Mouse (Mus musculus) limb, embryonic 12.5 days (tissue): ENCODE data around the gene Tyrp1. TPM values are rescaled to one million over a fixed set of nuclear protein-coding genes. Genes with fewer than 3 reads are reported as not detected.

Experiments
- ATAC-seq: fragments of 200-750 bp; cut with Nextera tagmentation; 2 replicates; pipeline ENCODE4 v1.8.0; 2017; ENCODE audit warnings: low read depth, moderate TSS enrichment; ENCODE audit not compliant: insufficient number of reproducible peaks, insufficient read depth, low FRiP score, low TSS enrichment
- H3K27ac ChIP-seq: fragments of 300-500 bp; sonication (generic); 2 replicates; pipeline ENCODE4 v1.5.1; 2016; ENCODE audit warnings: mild to moderate bottlenecking, moderate library complexity
- H3K27me3 ChIP-seq: fragments of 300-500 bp; sonication (generic); 2 replicates; pipeline ENCODE4 v1.6.1; 2016; ENCODE audit warnings: mild to moderate bottlenecking, moderate library complexity
- H3K36me3 ChIP-seq: fragments of 300-500 bp; sonication (generic); 2 replicates; pipeline ENCODE4 v1.6.1; 2016; ENCODE audit warnings: mild to moderate bottlenecking, moderate library complexity
- H3K4me1 ChIP-seq: fragments of 300-500 bp; sonication (generic); replicated peaks from 2 replicates; pipeline ENCODE4 v1.6.1; 2016
- H3K4me2 ChIP-seq: fragments of 300-500 bp; sonication (generic); 2 replicates; pipeline ENCODE4 v1.6.1; 2016; ENCODE audit warnings: mild to moderate bottlenecking, moderate library complexity
- H3K4me3 ChIP-seq: fragments of 300-500 bp; sonication (generic); replicated peaks from 2 replicates; pipeline ENCODE4 v1.5.1; 2016; ENCODE audit warnings: mild to moderate bottlenecking
- H3K9ac ChIP-seq: fragments of 300-500 bp; sonication (generic); replicated peaks from 2 replicates; pipeline ENCODE4 v1.6.1; 2016; ENCODE audit warnings: mild to moderate bottlenecking, moderate library complexity
- H3K9me3 ChIP-seq: fragments of 300-500 bp; sonication (generic); 2 replicates; pipeline ENCODE4 v1.6.1; 2016; ENCODE audit warnings: mild to moderate bottlenecking, moderate library complexity
- WGBS: fragments of 180-500 bp; shearing (Covaris S2); methylation state at CpG from one replicate; pipeline ENCODE4 v1.1.7; 2016; 5-methylcytosine and 5-hydroxymethylcytosine counted together
- polyA plus RNA-seq: library from polyadenylated mRNA; unstranded; fragments of >200 nt; fragmentation: Nextera tagmentation; extraction: Ambion mirVana; gene quantifications from 2 replicates; pipeline ENCODE4 v1.2.1, GENCODE M21; 2016

Gene Tyrp1
- polyA plus RNA-seq, 1 experiment from 2014 or later: 0.33 TPM

DNA sequence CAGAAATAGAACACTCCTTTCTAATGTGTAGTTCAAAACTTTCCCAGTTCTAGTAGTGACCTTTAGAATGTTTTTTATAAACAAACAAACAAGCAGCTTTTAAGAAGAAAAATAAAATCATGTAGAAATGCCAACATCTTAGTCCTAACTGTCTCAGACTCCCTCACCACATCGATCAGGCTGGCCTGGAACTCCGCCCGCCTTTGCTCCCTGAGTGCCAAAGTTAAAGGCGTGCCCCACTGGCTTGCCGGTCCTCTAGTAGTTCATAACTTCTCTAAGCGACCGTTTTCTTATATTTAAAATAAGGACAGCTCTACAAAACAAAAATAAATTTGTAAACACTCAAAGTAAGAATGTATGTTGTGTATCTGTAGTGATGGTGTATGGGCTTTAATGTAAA lies 30.0 kb downstream of the Tyrp1 start:
- H3K4me2 ChIP-seq: no peak overlapping the region
- no peaks in the 10 kb centered on the region for H3K9me3 ChIP-seq
- H3K27ac ChIP-seq: no peak overlapping the region
- 0 out of 2 replicates have a peak, but pooled peaks cover 5% of the 10 kb centered on the region for H3K27me3 ChIP-seq
- WGBS: 68% methylated on average over 7 of the region's 7 CpGs
- no peak overlapping the region for H3K4me3 ChIP-seq
- H3K36me3 ChIP-seq: no peaks in the 10 kb centered on the region
- no peak for ATAC-seq
- no peak overlapping the region for H3K9ac ChIP-seq
- H3K4me1 ChIP-seq: no peaks in the 10 kb centered on the region

DNA sequence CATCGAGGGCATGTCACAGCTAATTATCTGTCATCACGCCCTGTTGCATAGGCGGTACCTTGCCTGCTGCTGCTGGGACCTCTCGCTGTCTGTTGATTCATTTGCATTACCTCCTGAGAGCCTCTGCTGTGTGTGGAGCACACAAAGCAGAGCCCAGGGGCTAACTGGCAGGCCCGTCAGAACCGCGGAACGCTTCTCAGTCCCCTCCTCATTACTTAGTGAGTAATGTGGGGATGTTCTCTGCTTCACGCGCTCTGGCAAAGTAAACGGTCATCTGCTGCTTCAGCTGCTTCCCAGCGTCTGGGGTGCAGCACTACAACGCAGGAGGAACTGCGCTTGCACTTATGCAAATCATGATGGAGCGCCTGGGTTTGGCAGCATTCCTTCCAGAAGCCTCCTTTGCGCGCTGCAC lies 30.6 kb downstream of the Tyrp1 start:
- no peak for ATAC-seq
- WGBS: under 1% methylated on average over 17 of the region's 17 CpGs
- no peaks in the 10 kb centered on the region for H3K9me3 ChIP-seq
- H3K4me1 ChIP-seq: no peaks in the 10 kb centered on the region
- 0 out of 2 replicates have a peak, but pooled peaks cover 5% of the 10 kb centered on the region for H3K27me3 ChIP-seq
- H3K4me2 ChIP-seq: peak overlapping the region; percentile 67
- H3K4me3 ChIP-seq: peak overlapping the region; percentile 38
- H3K36me3 ChIP-seq: no peaks in the 10 kb centered on the region
- peak overlapping the region; percentile 55 for H3K9ac ChIP-seq
- H3K27ac ChIP-seq: no peak overlapping the region

DNA sequence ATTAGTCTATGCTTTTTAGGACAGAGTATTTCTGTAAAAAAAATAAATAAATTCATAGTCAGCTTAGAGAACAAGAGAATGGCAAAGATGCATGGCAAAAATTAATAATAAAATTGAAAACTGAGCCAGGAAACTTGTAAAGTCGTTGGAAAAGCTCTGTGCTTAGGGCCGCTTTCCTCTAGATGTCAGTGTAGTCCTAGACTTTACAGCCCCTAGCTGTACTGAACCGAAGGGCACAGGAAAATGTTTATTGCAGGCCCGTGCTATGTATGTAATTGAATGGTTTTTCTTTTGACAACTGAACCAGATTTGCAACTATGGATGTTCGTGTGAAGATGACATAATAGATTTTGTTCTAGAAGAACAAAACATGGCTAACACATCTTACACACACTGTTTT lies 32.1 kb downstream of the Tyrp1 start:
- Histone ChIP-seq H3K4me2 (no peak overlapping the region), H3K9ac (no peak overlapping the region), H3K27me3 (0 out of 2 replicates have a peak, but pooled peaks cover 5% of the 10 kb centered on the region), H3K4me1 (no peaks in the 10 kb centered on the region), H3K9me3 (no peaks in the 10 kb centered on the region), H3K4me3 (no peak overlapping the region), H3K27ac (no peak overlapping the region), H3K36me3 (no peaks in the 10 kb centered on the region)
- WGBS: 14% methylated on average over 5 of the region's 5 CpGs
- ATAC-seq: no peak

DNA sequence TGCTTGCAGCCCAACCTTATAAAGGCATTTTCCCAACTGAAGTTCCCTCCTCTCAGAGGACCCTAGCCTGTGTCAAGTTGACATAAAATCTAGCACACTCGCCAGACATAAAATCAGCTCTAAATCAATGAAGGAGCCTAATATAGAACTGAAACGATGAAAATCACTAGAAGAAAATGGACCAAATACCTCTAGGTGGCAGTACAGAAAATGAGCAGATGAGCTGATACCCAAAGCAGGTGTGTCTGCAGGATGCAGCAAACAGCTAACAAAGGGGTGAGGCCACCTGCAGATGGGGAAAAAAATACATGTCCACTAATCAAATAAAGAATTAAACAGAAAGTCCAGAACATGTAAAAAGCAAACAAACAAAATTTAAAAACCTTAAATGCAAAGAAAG lies 35.7 kb downstream of the Tyrp1 start:
- H3K27me3 ChIP-seq: 0 out of 2 replicates have a peak, but pooled peaks cover 5% of the 10 kb centered on the region
- H3K4me2 ChIP-seq: no peak overlapping the region
- H3K4me3 ChIP-seq: no peak overlapping the region
- no peak for ATAC-seq
- H3K36me3 ChIP-seq: no peaks in the 10 kb centered on the region
- WGBS: 51% methylated on average over 2 of the region's 2 CpGs
- H3K9ac ChIP-seq: no peak overlapping the region
- no peak overlapping the region for H3K27ac ChIP-seq
- no peaks in the 10 kb centered on the region for H3K4me1 ChIP-seq
- H3K9me3 ChIP-seq: no peaks in the 10 kb centered on the region

DNA sequence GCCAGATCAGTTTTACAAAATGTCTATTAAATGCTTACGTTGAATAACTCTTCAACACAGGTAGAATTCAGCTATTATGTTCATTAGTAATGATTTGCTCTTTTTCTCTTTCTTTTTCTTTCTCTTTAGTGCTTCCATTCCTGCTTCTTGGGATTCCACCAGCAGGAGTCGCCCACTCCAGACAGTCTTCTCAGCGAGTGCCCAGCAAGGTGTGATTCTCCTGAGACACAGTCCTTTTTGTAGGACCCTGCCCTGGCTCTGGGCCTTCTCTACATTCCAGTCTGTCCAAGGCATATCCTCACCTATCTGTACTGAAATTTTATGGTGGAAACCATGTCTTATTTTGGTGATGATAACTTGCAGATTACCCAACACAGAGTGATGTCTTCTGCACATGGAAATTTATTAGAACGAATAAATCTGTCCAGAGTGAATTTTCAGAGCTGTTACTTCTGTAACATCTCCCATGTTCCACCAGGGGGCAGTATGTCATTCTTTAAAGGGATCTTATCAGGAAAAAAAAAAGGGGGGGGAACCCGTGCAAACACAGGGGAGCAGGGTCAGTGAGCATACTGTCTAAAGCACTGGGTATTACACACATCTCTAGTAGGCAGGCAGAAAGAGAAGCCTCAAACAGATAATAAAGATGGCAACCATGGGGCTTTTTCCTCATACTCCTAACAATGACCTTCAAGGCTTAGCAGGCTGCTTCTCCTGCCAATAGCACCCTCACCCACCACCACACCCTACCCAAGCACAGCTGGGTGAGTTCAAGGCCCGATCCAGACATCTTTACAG lies 39.1 kb downstream of the Tyrp1 start:
- Histone ChIP-seq H3K36me3 (no peaks in the 10 kb centered on the region), H3K27ac (no peak overlapping the region), H3K9me3 (no peaks in the 10 kb centered on the region), H3K4me2 (no peak overlapping the region), H3K4me1 (no peaks in the 10 kb centered on the region), H3K27me3 (no peaks in the 10 kb centered on the region), H3K9ac (no peak overlapping the region), H3K4me3 (no peak overlapping the region)
- no peak for ATAC-seq
- 39% methylated on average over 6 of the region's 6 CpGs for WGBS

DNA sequence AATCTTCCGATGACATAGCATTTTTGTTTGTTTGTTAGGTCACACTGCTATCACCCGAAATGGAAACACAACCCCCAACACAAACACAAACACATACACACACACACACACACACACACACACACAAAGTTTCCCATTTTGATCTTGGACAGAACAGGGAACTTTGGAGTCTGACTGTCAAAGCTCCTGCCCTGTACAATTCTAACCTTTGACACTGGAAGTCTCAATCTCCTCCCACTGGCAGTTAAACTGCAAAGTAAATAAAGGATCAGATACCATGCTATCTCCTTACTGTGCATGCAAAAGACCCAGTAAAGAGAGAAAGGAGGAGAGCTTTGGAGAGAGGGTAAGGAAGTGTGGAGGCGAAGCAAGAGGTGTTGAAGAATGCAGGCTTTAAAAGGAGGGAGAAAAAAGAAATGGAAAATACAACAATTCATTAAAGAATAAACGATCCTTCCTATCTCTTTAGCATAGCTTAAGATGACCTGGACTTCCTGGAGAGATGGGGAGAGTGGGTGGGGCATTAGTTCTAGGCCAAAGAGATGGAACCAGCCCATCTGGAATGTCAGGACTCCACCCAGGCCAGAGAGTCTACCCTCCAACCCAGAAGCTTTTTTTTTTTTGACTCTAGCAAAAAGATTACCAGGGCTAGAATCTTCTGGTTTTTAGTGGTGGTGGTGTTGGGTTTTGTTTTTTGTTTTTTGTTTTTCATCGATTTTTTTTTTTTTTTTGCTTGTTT lies 40.4 kb downstream of the Tyrp1 start:
- WGBS: 56% methylated on average over 5 of the region's 5 CpGs

DNA sequence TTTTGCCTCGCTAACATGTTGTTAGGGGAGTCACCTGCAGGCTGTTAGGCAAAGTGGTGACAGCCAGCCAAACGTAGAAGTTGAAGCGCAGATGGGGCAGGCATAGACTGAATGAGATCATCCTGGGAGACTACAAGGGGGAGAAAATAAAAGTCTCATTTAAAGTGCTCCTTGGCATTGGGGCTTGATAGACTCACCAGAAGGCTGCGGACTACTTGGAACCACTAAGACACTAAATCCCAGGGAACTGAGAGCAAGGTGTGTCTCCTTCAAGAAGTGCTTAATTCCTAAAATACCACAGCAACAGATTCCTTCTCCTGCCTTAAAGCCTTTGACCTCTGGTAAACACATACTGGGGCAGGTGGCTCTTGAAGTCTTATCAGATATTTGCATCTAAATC lies 41.1 kb downstream of the Tyrp1 start:
- H3K9me3 ChIP-seq: no peaks in the 10 kb centered on the region
- 56% methylated on average over 4 of the region's 4 CpGs for WGBS

More for the DNA sequence above, 40.4 kb downstream of the Tyrp1 start:
- ATAC-seq: no peak
- Histone ChIP-seq H3K27me3 (no peaks in the 10 kb centered on the region), H3K9ac (no peak overlapping the region), H3K27ac (no peak overlapping the region), H3K4me2 (no peak overlapping the region), H3K4me3 (no peak overlapping the region), H3K9me3 (no peaks in the 10 kb centered on the region), H3K4me1 (no peaks in the 10 kb centered on the region), H3K36me3 (no peaks in the 10 kb centered on the region)

DNA sequence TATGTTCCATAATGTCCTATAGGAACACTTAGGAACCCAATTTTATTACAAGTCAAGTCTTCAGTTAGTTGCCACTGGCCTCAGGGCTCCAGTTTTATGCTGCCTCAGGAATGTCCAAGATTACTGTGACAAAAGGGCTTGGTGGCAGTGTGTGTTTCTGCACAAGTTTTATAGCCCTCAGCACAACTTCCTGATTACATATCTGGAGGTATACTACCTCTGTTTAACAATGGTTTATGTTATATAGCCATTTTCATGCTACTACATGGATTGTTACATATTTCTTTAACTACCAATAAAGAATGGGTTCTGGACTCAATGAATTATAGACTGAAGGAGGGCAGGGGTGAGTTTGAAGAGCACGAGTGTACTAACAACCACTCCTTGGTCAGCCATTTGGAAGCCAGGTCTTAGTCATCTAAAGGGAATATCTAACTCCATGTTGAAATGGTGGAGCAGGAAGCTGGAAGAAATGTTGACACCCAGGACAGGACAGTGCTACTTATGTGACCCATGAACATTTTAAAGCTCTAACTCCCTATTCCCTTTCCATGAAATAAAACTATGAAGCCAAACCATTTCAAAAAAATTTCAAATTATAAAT lies 48.2 kb downstream of the Tyrp1 start:
- no peak for ATAC-seq
- Histone ChIP-seq H3K9me3 (no peaks in the 10 kb centered on the region), H3K27ac (no peak overlapping the region), H3K36me3 (no peaks in the 10 kb centered on the region), H3K4me2 (no peak overlapping the region), H3K4me3 (no peak overlapping the region), H3K27me3 (no peaks in the 10 kb centered on the region), H3K4me1 (no peaks in the 10 kb centered on the region), H3K9ac (no peak overlapping the region)
- WGBS: 56% methylated on average over 1 of the region's 1 CpGs

More for the DNA sequence above, 41.1 kb downstream of the Tyrp1 start:
- H3K27ac ChIP-seq: no peak overlapping the region
- H3K36me3 ChIP-seq: no peaks in the 10 kb centered on the region
- no peak for ATAC-seq
- no peaks in the 10 kb centered on the region for H3K4me1 ChIP-seq
- no peak overlapping the region for H3K9ac ChIP-seq
- no peaks in the 10 kb centered on the region for H3K27me3 ChIP-seq
- H3K4me3 ChIP-seq: no peak overlapping the region
- H3K4me2 ChIP-seq: no peak overlapping the region

DNA sequence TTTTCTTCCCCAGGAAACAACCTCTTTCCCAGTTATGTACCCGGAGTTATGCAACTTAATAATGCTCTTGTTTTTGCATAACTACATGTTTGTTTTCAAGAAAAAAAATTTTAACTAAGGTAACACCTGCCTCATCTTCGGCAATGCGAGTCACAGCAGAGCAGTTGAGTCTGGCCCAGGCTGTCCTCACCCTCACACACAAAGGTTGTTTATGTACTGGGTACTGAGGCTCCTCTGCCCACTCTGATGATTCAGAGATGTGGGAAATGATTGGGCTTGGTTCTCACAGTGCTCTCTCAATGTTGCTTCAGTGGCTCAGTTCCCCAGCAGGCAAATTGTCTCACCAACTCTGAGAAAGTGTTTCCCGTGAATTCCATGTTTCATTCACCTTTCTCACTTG lies 52.7 kb downstream of the Tyrp1 start:
- H3K9ac ChIP-seq: no peak overlapping the region
- H3K27me3 ChIP-seq: no peaks in the 10 kb centered on the region
- 76% methylated on average over 4 of the region's 4 CpGs for WGBS
- H3K36me3 ChIP-seq: no peaks in the 10 kb centered on the region
- no peak overlapping the region for H3K4me3 ChIP-seq
- no peaks in the 10 kb centered on the region for H3K4me1 ChIP-seq
- ATAC-seq: no peak
- H3K9me3 ChIP-seq: no peaks in the 10 kb centered on the region
- H3K4me2 ChIP-seq: no peak overlapping the region
- H3K27ac ChIP-seq: no peak overlapping the region

DNA sequence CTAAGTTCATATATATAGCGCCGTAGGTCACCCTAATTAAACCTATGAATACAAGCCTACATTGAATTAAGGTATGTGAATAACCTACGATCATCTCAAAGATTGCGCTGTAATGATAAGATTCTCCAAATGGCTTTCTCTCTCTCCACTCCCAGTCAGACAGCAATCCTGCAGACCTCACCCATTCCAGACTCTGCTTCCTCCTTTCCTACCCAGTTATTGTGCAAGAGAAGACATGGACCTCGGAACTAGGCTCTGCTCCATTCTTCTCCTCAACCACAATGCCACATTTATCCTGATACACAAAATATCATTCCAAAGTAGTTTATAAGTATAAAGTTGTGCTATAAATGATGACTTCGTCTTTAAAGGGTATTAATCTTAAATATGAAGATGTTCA lies 57.1 kb downstream of the Tyrp1 start:
- no peak for ATAC-seq

DNA sequence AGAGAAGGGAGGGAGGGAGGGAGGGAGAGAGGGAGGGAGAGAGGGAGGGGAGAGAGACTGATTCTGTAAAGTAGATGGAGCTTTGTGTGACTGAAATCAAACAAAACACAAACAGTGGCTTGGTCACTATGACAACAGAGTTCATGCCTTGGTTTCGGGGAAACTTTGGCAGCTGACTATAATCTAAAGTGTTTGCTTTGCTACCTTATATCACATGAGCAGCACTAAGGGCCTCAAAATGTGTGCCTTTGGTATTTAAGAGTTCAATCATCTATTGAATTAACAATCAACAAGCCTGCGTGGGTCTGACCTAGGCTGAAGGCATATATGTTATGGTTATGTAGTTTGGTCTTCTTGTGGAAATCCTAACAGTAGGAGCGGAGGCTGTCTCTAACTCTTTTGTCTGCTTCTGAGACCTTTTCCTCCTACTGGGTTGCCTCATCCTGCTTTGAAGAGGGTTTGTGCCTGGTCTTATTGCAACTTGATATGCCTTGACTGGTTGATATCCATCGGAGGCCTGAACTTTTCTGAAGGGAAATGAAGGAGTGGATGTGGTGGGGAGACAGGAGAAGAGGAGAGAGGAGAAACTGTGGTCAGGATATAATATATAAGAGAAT lies 61.5 kb downstream of the Tyrp1 start:
- Histone ChIP-seq H3K27ac (no peak overlapping the region), H3K9ac (no peak overlapping the region), H3K27me3 (no peaks in the 10 kb centered on the region), H3K4me1 (no peaks in the 10 kb centered on the region), H3K36me3 (no peaks in the 10 kb centered on the region), H3K9me3 (no peaks in the 10 kb centered on the region), H3K4me2 (no peak overlapping the region), H3K4me3 (no peak overlapping the region)
- 77% methylated on average over 4 of the region's 4 CpGs for WGBS
- no peak for ATAC-seq

More for the DNA sequence above, 57.1 kb downstream of the Tyrp1 start:
- Histone ChIP-seq H3K27me3 (no peaks in the 10 kb centered on the region), H3K4me1 (no peaks in the 10 kb centered on the region), H3K4me3 (no peak overlapping the region), H3K9me3 (no peaks in the 10 kb centered on the region), H3K36me3 (no peaks in the 10 kb centered on the region), H3K4me2 (no peak overlapping the region), H3K27ac (no peak overlapping the region), H3K9ac (no peak overlapping the region)
- WGBS: 94% methylated on average over 6 of the region's 6 CpGs
